Mouse (Mus musculus): ENCODE results near the gene Pramef20.
"Not testable (repeated sequence)": the region's sequence is repeated elsewhere in the genome, so short reads cannot be mapped to it uniquely, and the experiment has no call there.

The Pramef20 gene

DNA sequence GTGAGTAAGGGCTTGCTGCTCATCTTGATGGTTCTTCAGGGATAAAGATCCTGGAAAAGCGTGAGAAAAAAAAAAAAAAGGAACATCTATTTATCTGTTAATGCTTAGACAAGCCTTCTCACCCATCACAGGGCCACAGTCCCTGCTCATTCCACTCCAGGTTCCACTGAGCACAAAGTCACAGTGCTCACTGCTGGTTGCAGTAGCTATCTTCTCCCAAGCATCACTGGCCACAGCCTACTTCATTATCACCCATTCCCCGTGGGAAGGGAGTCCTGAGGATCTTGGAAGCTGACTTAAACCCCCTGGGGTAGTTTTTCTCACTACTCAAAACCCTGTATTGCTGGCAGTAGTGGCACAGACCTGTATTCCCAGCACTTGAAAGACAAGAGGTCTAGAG is at the start of gene Pramef20:
TSS of gene Pramef20 (minus strand) at position 23 of the 400 bp plus-strand sequence.
- DNase-seq (ENCODE audit: low read depth in 2 of 2, low spot score in 2 of 2): no peak

GRCm38 (mm10) chr4:144424590-144424989 is 46.9 kb upstream of the Pramef20 start:
- DNase-seq (ENCODE audit: low read depth in 2 of 2, low spot score in 2 of 2): no peak

DNA sequence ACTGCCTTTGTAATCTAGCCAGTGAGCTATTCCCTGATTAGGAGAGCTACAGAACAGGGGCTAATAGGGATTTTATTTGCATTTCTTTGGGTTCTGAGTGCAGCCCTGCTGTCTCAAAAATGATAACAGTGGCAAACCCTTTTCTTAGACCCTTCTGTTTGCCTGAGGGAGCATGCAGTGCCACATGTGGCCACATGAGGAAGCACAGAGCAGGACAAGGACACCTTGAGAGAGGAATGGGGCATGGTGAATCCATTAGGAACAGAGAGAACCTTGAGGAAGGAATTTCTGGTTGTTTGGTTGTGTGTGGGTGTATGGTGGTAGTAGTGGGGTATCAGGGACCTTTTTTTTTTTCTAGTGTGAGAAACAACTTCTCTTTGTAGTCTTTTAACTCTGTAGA is 42.9 kb upstream of the Pramef20 start:
- no peak for DNase-seq (ENCODE audit: low read depth in 2 of 2, low spot score in 2 of 2)

DNA sequence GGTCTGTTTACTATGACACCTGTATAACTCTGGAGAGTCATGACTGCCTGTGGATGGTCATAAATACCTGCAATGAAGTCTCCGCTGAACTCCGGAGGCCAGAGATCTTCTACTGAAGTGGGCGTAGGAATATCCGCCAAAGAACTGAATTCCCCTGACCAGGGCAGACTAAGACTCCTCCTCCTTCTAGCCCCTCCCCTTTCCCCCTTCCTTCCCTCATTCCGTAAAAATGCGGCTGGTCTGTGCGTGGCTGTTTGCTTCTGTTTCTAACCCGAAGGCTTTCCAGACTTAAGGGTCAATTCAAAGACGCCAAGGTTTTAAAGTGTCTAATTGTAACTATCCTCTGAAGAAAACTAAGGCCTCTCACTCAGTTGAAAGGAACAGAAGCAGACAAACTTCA is 30.6 kb upstream of the Pramef20 start, which contains the start of gene Pramef12:
TSS of gene Pramef12 (minus strand) at position 175 of the 400 bp plus-strand sequence.
- no peak for DNase-seq (ENCODE audit: low read depth in 2 of 2, low spot score in 2 of 2)

- no peak for DNase-seq (ENCODE audit: low read depth in 2 of 2, low spot score in 2 of 2)
These were observed 28.5 kb upstream of the Pramef20 start for GRCm38 (mm10) chr4:144406261-144406660.

DNA sequence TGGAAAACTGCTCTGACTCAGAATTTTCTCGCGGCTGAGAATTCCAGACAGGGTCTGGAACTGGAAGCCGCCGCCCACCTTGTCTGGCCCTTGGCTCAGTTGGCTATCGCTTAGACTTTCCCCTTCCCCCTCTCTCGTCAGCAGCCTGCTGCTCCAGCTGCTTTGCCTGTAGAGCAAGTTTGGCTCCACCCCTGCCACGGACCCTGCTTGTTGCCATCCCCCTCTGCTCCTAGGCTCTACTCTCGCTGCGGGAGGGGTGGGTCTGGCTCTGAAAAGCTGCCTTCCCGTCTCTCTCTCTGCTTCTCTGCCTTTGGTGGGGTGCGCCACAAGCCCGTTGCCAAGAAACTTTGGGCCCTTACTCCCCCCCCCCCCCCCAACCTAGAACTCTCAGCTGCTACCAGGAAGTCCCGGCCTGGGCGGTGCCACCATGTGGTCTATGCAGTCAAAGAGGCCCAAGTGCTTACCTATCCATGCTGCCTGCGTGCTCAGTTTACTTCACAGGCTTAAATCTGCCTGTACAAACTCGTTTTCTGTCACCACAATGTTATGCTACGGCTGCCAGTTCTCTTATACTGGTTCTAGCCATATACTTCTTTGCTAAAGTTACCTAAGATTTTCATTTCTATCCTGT is 26.8 kb upstream of the Pramef20 start:
- no peak for DNase-seq (ENCODE audit: low read depth in 2 of 2, low spot score in 2 of 2)

DNA sequence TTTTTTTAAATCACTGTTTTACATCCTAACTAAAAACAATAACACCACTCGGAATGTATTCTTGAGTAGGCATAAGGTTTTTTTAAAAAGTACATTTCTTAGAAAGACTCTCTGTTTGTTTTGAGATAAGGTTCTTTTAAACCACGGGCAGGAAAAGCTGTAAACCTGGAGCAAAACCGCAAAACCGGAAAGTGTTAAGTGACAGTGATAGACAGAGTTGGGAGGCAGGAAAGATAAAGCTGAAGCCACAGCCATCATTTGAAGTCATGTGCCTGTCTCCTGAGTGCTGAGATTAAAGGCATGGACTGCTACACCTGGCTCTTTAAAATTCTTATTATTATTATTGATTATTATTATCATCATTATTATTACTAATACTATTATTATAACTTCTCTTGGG is 25.0 kb upstream of the Pramef20 start:
- no peak for DNase-seq (ENCODE audit: low read depth in 2 of 2, low spot score in 2 of 2)

DNA sequence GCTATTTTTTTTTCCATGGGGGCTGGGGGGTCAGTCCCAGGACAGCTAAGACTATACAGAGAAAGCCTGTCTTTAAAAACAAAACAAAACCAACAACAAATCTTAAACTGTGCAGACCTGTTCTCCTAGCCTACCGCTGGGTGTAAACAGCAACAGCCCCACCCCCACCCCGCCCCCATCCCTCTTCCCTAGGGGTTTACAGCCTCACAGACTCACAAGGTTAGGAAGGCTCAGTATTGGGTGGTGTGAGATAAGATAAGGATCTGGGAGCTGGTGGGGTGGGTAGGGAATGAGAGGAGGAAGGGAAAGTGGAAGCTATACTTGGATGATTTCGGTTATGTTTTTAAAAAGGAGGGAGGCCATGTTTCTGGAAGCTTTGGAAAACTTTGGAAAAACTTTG is 18.6 kb upstream of the Pramef20 start:
- DNase-seq (ENCODE audit: low read depth in 2 of 2, low spot score in 2 of 2): no peak

DNA sequence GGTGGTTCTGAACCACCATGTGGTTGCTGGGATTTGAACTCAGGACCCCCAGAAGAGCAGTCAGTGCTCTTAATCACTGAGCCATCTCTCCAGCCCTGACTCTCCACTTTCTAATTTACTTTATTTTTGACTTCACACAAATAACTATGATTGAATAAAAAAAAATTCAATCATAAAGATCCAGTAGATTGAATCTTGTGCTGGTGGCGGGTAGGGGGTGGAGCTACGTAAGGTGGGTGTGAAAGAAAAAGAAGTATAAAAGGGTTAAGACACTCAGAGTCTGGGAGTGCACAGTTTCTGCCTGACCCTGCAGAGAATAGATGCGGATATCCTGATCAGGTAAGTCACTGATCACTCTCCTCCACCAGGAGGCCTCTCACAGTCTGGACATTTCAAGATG is 20.1 kb downstream of the Pramef20 start, which contains the start of gene Gm13119:
TSS of gene Gm13119 (plus strand) at position 301 of the 400 bp plus-strand sequence.
- DNase-seq (ENCODE audit: low read depth in 2 of 2, low spot score in 2 of 2): not testable (repeated sequence)

DNA sequence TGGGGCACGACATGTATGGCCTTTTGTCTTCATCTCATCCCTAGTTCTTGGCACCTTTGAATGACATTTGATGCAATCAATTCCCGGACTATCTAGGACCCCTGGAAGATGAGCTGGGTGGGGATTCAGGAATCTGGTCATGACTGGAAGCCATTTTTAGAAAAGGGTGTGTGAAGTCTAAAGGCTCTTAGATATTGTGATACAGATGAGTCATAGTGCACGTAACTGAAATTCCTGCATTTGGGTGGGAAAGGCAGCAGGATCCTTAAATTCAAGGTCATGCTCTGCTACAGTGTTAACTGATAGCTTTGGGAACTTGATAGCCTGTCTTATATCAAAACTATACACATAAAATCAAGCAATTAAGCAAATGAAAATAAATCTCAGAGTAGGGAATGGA is 41.9 kb downstream of the Pramef20 start:
- not testable (repeated sequence) for DNase-seq (ENCODE audit: low read depth in 2 of 2, low spot score in 2 of 2)

DNA sequence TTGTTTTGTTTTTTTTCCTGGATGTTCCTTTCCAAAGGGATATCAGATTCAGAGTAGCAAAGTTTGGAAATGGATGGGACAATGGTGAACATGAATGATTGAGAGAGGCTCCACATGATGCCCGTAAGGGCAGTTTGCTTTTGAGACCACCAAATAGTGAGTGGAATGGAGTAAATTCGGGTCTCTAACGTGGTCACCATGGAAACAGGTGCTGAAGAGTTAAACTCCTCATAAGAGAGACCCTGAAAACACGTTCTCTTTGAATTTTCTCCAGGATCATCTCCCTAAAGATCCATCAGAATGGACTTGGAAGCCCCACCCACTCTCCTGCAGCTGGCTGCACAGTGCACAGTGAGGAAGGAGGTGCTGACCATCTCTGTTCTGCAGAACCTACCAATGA is 47.8 kb downstream of the Pramef20 start, which contains the start of gene Gm13128:
TSS of gene Gm13128 (plus strand) at position 301 of the 400 bp plus-strand sequence.
- DNase-seq (ENCODE audit: low read depth in 2 of 2, low spot score in 2 of 2): not testable (repeated sequence)

All from CD8-positive naive resting alpha-beta T cell, adult 2 months (primary cell).